ENCODE assay signal across 11 mouse cellular contexts in the genomic region with DNA sequence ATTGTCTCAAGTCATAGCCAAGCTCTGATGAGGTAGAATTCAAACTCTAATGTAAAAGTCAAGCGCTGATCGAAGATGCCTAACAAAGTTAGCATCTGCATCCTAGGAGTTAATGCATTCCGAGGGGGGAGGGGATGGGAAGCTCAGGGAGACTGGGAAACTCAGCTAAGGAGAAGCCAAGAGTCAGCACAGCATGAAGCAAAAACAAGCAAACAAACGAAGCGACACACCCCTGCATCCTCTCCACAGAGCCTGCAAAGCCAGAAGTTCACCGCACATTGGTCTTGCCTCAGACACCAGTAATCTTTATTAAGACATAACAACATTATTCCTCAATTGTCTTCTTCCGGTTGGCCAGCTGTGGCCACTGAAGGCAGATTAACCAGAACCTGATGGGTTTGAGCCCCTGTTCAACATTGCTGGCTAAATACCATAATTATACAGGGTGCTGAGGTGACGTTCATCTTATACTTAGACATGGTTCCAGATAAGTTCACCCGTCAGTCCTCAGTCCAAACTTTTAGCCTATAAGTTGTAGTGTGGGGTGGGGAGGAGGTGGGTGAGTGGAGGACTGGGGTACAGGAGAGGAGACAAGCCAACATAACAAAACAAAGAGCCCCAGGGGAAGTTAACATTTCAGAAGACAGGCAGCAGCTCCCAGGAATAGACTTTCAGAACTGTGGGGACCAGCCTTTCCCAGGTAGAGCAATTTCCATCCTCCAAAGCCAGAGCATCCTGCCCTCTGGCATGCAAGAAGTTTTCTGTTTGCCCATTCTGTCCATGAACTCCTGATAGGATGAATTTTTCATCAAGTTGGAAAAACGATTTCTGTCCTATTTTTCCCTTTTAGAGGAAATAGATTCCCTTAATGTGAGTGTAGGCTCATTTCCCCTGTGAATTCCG.
DNase-seq lines count a peak whose midpoint lies in the region; ATAC-seq lines count a peak whose summit lies in the region.
"Had no signal": no experiment of that assay in that cellular context is flagged by ENCODE, and none has a peak within 500 bp of the region (broad histone marks: within the 10 kb centered on the region; RNA-seq: fewer than 3 reads in every experiment).

No protein-coding gene starts in this region.

- no peak overlapping the region for H3K9ac ChIP-seq in hindbrain, embryonic 11.5 days (ENCODE audit: low read depth, low read length)
- H3K9ac ChIP-seq in hindbrain, embryonic 13.5 days = no peak overlapping the region
- H3K9ac ChIP-seq in heart, embryonic 15.5 days = no peak overlapping the region

- no peak for ATAC-seq in hindbrain, embryonic 11.5 days (ENCODE audit: low FRiP score)
- no peak for ATAC-seq in hindbrain, embryonic 13.5 days (ENCODE audit: low FRiP score)
- ATAC-seq in heart, embryonic 15.5 days (replicated peaks; ENCODE audit: insufficient number of reproducible peaks, insufficient read depth, low FRiP score, low read depth) = no peak
- ATAC-seq in cerebellum, adult (ENCODE audit: insufficient number of reproducible peaks, low FRiP score, low TSS enrichment) = no peak

- DNase-seq in hindbrain, embryonic 11.5 days (ENCODE audit: low spot score) = peak; percentile 16
- peak; percentile 12 for DNase-seq in R1 (ENCODE audit: low read depth, low spot score)
- peak; percentile 51 to 53 for DNase-seq in kidney, postnatal 36 days
- DNase-seq in thymus, postnatal 36 days = no peak
- no peak for DNase-seq in cerebellum, adult 9-10 months
- DNase-seq: cerebellum, adult 11-12 months had no signal

- H3K27ac ChIP-seq in hindbrain, embryonic 11.5 days (ENCODE audit: low read depth, low read length) = no peak overlapping the region
- no peak overlapping the region for H3K27ac ChIP-seq in hindbrain, embryonic 13.5 days
- H3K27ac ChIP-seq in heart, embryonic 15.5 days = peak overlapping the region; percentile 76
- H3K27ac ChIP-seq: left cerebral cortex, adult 2 months; midbrain, embryonic 10.5 days had no signal

- no peak overlapping the region for H3K4me2 ChIP-seq in hindbrain, embryonic 11.5 days (replicated peaks; ENCODE audit: low read depth, low read length)
- H3K4me2 ChIP-seq in hindbrain, embryonic 13.5 days = no peak overlapping the region
- no peak overlapping the region for H3K4me2 ChIP-seq in heart, embryonic 15.5 days

- WGBS in hindbrain, embryonic 11.5 days = 43% methylated on average over 11 of the region's 11 CpGs
- 48% methylated on average over 11 of the region's 11 CpGs for WGBS in hindbrain, embryonic 13.5 days
- 46% methylated on average over 11 of the region's 11 CpGs for WGBS in heart, embryonic 15.5 days

- H3K4me3 ChIP-seq in hindbrain, embryonic 11.5 days (ENCODE audit: low read depth, low read length) = no peak overlapping the region
- no peak overlapping the region for H3K4me3 ChIP-seq in hindbrain, embryonic 13.5 days
- no peak overlapping the region for H3K4me3 ChIP-seq in heart, embryonic 15.5 days
- H3K4me3 ChIP-seq: left cerebral cortex, adult 2 months; midbrain, embryonic 10.5 days had no signal

- H3K27me3 ChIP-seq in hindbrain, embryonic 11.5 days (ENCODE audit: control insufficient read depth, insufficient read depth, low read length) = no peaks in the 10 kb centered on the region
- H3K27me3 ChIP-seq in hindbrain, embryonic 13.5 days = no peaks in the 10 kb centered on the region
- no peaks in the 10 kb centered on the region for H3K27me3 ChIP-seq in heart, embryonic 15.5 days

- no peaks in the 10 kb centered on the region for H3K36me3 ChIP-seq in hindbrain, embryonic 11.5 days (ENCODE audit: control insufficient read depth, insufficient read depth, low read length)
- H3K36me3 ChIP-seq in hindbrain, embryonic 13.5 days = no peaks in the 10 kb centered on the region
- no peaks in the 10 kb centered on the region for H3K36me3 ChIP-seq in heart, embryonic 15.5 days
- H3K36me3 ChIP-seq: midbrain, embryonic 10.5 days had no signal

- no peaks in the 10 kb centered on the region for H3K4me1 ChIP-seq in hindbrain, embryonic 11.5 days (replicated peaks; ENCODE audit: control insufficient read depth, insufficient read depth, low read length)
- peaks cover 12% of the 10 kb centered on the region for H3K4me1 ChIP-seq in hindbrain, embryonic 13.5 days (replicated peaks)
- peaks cover 40% of the 10 kb centered on the region for H3K4me1 ChIP-seq in heart, embryonic 15.5 days (replicated peaks)

- no peaks in the 10 kb centered on the region for H3K9me3 ChIP-seq in hindbrain, embryonic 11.5 days (ENCODE audit: control insufficient read depth, low read length)
- no peaks in the 10 kb centered on the region for H3K9me3 ChIP-seq in hindbrain, embryonic 13.5 days
- H3K9me3 ChIP-seq in heart, embryonic 15.5 days (replicated peaks) = no peaks in the 10 kb centered on the region
- H3K9me3 ChIP-seq: midbrain, embryonic 10.5 days had no signal

Comparison
In these comparisons a context has a peak if more than half of its experiments do, and no peak if none do; other contexts are left out.
1. DNase-seq: peak in hindbrain, embryonic 11.5 days (single experiment), R1 (single experiment) and kidney, postnatal 36 days (2 of 2); none in thymus, postnatal 36 days (0 of 2) and cerebellum, adult 9-10 months (single experiment).